Mouse (Mus musculus): ENCODE measurements around the gene Fthl17c. TPM values are rescaled to one million over a fixed set of nuclear protein-coding genes. Genes with fewer than 3 reads are reported as not detected.
"Not testable (repeated sequence)": the region's sequence is repeated elsewhere in the genome, so short reads cannot be mapped to it uniquely, and the experiment has no call there.

Gene Fthl17c
- polyA plus RNA-seq (2015; fragmentation: Nextera tagmentation; extraction: Ambion mirVana), result not detected in 2 replicates

DNA sequence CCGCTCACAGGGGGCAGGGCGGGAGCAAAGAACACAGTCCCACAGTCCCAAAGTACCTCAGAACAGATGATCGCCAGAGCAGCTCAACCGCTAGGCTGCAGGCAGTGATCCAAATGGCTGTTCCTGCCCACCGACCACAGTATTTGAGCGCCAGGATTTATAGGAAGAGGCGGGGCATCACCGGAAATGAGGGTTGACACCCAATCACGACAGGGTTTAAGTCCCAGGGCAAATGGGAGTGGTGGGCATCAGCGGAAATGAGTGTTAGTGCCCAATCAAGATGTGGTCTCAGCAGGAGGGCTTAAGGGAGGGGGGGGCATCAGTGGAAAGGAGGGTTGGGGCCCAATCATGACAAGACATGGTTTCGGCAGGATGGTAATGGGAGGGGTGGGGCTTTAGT is at the start of gene Fthl17c:
Gene Fthl17c, minus strand, starts transcription at position 101 of the 400 bp plus-strand sequence.
- H3K4me3 ChIP-seq (ENCODE audit: low read length); ATAC-seq; H3K4me1 ChIP-seq (ENCODE audit: control insufficient read depth, insufficient read depth, low read depth, low read length); H3K27ac ChIP-seq (ENCODE audit: low read depth, low read length); H3K4me2 ChIP-seq (ENCODE audit: low read length); H3K36me3 ChIP-seq (ENCODE audit: control insufficient read depth, insufficient read depth, low read length); H3K9me3 ChIP-seq (ENCODE audit: control insufficient read depth, low read length); H3K9ac ChIP-seq (ENCODE audit: low read depth, low read length); H3K27me3 ChIP-seq (replicated peaks; ENCODE audit: control insufficient read depth, insufficient read depth, low read length): not testable (repeated sequence)
- no CpG with 5 or more reads among the region's 11 CpGs for WGBS

DNA sequence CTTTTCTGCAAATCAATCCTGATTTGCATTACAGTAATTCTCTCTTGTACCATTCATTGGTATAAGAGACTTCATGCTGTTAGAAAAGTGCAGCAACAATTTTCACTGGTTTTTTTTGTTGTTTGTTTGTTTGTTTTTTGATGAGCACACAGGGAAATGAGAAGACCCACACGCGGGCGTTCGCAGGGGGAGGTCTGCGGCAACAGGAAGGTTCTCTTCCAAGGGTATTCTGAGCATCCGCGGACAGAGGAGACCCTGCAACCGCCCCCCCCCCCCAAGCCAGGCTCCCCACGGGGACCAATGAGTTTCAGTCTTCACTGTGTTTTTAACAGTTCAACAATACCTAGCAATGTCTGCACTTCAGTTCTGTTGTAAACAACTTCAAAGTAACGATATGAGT is 43.1 kb upstream of the Fthl17c start:
- whole genome bisulfite sequencing, result 57% methylated on average over 10 of the region's 10 CpGs
- H3K27me3 ChIP-seq (replicated peaks; ENCODE audit: control insufficient read depth, insufficient read depth, low read length), result no peaks in the 10 kb centered on the region
- H3K27ac ChIP-seq (ENCODE audit: low read depth, low read length), result no peak overlapping the region
- no peaks in the 10 kb centered on the region for H3K4me1 ChIP-seq (ENCODE audit: control insufficient read depth, insufficient read depth, low read depth, low read length)
- H3K4me2 ChIP-seq (ENCODE audit: low read length), result no peak overlapping the region
- no peaks in the 10 kb centered on the region for H3K36me3 ChIP-seq (ENCODE audit: control insufficient read depth, insufficient read depth, low read length)
- H3K9me3 ChIP-seq (ENCODE audit: control insufficient read depth, low read length), result no peaks in the 10 kb centered on the region
- ATAC-seq, result no peak
- H3K4me3 ChIP-seq (ENCODE audit: low read length), result no peak overlapping the region
- H3K9ac ChIP-seq (ENCODE audit: low read depth, low read length), result no peak overlapping the region

DNA sequence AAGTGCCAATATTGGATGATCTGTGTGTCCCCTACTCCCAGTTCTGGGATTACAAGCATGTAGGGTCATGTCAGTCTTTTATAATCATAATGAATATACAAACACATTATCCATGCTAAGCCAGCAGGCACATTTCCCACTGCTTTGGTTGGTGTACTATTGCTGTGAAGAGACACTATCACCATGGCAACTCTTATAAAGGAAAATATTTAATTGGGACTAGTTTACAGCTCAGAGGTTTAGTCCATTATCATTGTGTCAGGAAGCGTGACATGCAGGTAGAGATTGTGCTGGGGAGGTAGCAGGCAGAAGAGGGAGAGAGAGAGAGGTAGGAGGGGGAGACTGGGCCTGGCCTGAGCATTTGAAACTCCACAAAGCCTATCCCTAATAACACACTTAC is 39.7 kb upstream of the Fthl17c start:
- 44% methylated on average over 1 of the region's 1 CpGs for WGBS
- Histone ChIP-seq H3K27ac (ENCODE audit: low read depth, low read length) (no peak overlapping the region), H3K4me3 (ENCODE audit: low read length) (no peak overlapping the region), H3K27me3 (replicated peaks; ENCODE audit: control insufficient read depth, insufficient read depth, low read length) (no peaks in the 10 kb centered on the region), H3K36me3 (ENCODE audit: control insufficient read depth, insufficient read depth, low read length) (no peaks in the 10 kb centered on the region), H3K9me3 (ENCODE audit: control insufficient read depth, low read length) (no peaks in the 10 kb centered on the region), H3K4me2 (ENCODE audit: low read length) (no peak overlapping the region), H3K9ac (ENCODE audit: low read depth, low read length) (no peak overlapping the region), H3K4me1 (ENCODE audit: control insufficient read depth, insufficient read depth, low read depth, low read length) (no peaks in the 10 kb centered on the region)
- ATAC-seq, result peak; percentile 68

DNA sequence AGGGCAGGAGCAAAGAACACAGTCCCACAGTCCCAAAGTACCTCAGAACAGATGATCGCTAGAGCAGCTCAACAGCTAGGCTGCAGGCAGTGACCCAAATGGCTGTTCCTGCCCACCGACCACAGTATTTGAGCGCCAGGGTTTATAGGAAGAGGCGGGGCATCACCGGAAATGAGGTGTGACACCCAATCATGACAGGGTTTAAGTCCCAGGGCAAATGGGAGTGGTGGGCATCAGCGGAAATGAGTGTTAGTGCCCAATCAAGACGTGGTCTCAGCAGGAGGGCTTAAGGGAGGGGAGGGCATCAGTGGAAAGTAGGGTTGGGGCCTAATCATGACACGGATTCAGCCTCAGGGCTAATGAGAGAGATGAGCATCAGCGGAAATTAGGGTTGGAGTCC is 10.3 kb upstream of the Fthl17c start, which contains the start of gene Fthl17d:
Gene Fthl17d, minus strand, starts transcription at position 101 of the 400 bp plus-strand sequence.
- WGBS, result no CpG with 5 or more reads among the region's 9 CpGs
- H3K9me3 ChIP-seq (ENCODE audit: control insufficient read depth, low read length); H3K36me3 ChIP-seq (ENCODE audit: control insufficient read depth, insufficient read depth, low read length); ATAC-seq; H3K9ac ChIP-seq (ENCODE audit: low read depth, low read length); H3K4me3 ChIP-seq (ENCODE audit: low read length); H3K4me1 ChIP-seq (ENCODE audit: control insufficient read depth, insufficient read depth, low read depth, low read length); H3K27ac ChIP-seq (ENCODE audit: low read depth, low read length); H3K27me3 ChIP-seq (replicated peaks; ENCODE audit: control insufficient read depth, insufficient read depth, low read length); H3K4me2 ChIP-seq (ENCODE audit: low read length): not testable (repeated sequence)

DNA sequence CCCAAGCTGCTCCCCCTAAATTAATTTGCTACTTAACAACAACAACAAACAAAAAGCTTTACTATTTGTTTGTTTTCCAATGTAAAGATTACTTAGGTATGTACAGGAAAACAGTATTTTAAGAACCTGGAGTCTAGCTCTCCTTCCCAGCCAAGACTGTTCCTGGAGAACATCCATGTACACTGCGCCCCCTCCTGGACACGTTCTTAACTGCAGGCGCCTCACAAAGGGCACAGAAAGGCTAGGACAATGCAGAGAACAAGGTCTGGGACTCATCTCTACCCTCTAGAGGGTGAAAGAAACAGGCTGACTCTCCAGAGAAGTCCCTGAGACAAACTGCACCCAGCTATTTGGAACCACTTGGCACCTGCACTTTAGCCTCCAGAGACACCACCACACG is 11.7 kb downstream of the Fthl17c start:
- not testable (repeated sequence) for H3K4me2 ChIP-seq (ENCODE audit: low read length); H3K4me1 ChIP-seq (ENCODE audit: control insufficient read depth, insufficient read depth, low read depth, low read length); ATAC-seq; H3K4me3 ChIP-seq (ENCODE audit: low read length); H3K36me3 ChIP-seq (ENCODE audit: control insufficient read depth, insufficient read depth, low read length); H3K9me3 ChIP-seq (ENCODE audit: control insufficient read depth, low read length); H3K9ac ChIP-seq (ENCODE audit: low read depth, low read length); H3K27me3 ChIP-seq (replicated peaks; ENCODE audit: control insufficient read depth, insufficient read depth, low read length); H3K27ac ChIP-seq (ENCODE audit: low read depth, low read length)
- WGBS, result 34% methylated on average over 3 of the region's 4 CpGs

DNA sequence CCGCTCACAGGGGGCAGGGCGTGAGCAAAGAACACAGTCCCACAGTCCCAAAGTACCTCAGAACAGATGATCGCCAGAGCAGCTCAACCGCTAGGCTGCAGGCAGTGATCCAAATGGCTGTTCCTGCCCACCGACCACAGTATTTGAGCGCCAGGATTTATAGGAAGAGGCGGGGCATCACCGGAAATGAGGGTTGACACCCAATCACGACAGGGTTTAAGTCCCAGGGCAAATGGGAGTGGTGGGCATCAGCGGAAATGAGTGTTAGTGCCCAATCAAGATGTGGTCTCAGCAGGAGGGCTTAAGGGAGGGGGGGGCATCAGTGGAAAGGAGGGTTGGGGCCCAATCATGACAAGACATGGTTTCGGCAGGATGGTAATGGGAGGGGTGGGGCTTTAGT is 13.5 kb downstream of the Fthl17c start, which contains the start of gene Fthl17b:
Gene Fthl17b, minus strand, starts transcription at position 101 of the 400 bp plus-strand sequence.
- not testable (repeated sequence) for H3K9ac ChIP-seq (ENCODE audit: low read depth, low read length); H3K4me3 ChIP-seq (ENCODE audit: low read length); H3K9me3 ChIP-seq (ENCODE audit: control insufficient read depth, low read length); H3K4me2 ChIP-seq (ENCODE audit: low read length); H3K27ac ChIP-seq (ENCODE audit: low read depth, low read length); H3K36me3 ChIP-seq (ENCODE audit: control insufficient read depth, insufficient read depth, low read length); ATAC-seq; H3K4me1 ChIP-seq (ENCODE audit: control insufficient read depth, insufficient read depth, low read depth, low read length); H3K27me3 ChIP-seq (replicated peaks; ENCODE audit: control insufficient read depth, insufficient read depth, low read length)
- 94% methylated on average over 3 of the region's 11 CpGs for WGBS

DNA sequence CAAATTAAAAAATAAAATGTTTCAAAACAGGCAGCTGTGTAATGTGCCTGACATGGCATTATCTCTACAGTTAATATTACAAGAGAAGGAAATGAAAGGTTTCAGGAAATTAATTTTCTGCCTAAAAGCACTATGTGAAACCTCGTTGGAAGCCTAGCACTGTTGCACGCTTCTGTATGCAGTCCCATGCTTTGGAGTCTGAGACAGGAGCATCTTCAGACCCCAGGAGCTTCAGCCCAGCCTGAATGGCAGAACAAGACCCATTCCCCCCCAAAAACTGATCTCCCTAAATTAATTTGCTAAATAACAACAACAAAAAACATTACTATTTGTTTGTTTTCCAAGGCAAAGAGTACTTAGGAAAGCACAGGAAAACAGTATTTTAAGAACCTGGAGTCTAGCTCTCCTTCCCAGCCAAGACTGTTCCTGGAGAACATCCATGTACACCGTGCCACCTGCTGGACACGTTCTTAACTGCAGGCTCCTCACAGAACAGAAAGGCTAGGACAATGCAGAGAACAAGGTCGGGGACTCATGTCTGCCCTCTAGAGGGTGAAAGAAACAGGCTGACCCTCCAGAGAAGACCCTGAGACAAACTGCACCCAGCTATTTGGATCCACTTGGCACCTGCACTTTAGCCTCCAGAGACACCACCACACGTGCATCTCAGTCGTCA is 28.1 kb downstream of the Fthl17c start:
- ATAC-seq, result peak; percentile 90
- 18% methylated on average over 6 of the region's 7 CpGs for WGBS
- H3K4me3 ChIP-seq (ENCODE audit: low read length); H3K4me1 ChIP-seq (ENCODE audit: control insufficient read depth, insufficient read depth, low read depth, low read length); H3K9ac ChIP-seq (ENCODE audit: low read depth, low read length); H3K9me3 ChIP-seq (ENCODE audit: control insufficient read depth, low read length); H3K27ac ChIP-seq (ENCODE audit: low read depth, low read length); H3K27me3 ChIP-seq (replicated peaks; ENCODE audit: control insufficient read depth, insufficient read depth, low read length); H3K4me2 ChIP-seq (ENCODE audit: low read length); H3K36me3 ChIP-seq (ENCODE audit: control insufficient read depth, insufficient read depth, low read length): not testable (repeated sequence)

DNA sequence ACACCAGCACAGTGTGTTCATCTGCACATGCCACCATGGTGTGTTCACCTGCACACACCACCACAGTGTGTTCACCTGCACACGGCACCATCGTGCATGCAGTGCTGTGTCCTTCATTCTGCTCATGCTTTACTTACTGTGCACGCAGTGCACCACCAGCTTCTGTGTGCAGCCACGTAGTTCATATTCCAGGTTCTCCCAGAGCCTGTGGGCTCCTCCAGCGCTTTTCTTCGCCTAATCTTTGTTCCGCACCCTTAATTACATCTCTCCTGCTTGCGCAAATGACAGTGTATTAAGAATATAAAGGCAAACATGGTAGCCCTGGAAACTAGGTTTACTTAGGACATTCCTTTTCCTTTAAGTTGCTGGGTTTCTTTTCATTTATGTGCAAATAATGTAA is 32.3 kb downstream of the Fthl17c start:
- Histone ChIP-seq H3K27ac (ENCODE audit: low read depth, low read length) (no peak overlapping the region), H3K4me3 (ENCODE audit: low read length) (no peak overlapping the region), H3K36me3 (ENCODE audit: control insufficient read depth, insufficient read depth, low read length) (no peaks in the 10 kb centered on the region), H3K9me3 (ENCODE audit: control insufficient read depth, low read length) (no peaks in the 10 kb centered on the region), H3K9ac (ENCODE audit: low read depth, low read length) (no peak overlapping the region), H3K4me2 (ENCODE audit: low read length) (no peak overlapping the region), H3K27me3 (replicated peaks; ENCODE audit: control insufficient read depth, insufficient read depth, low read length) (no peaks in the 10 kb centered on the region), H3K4me1 (ENCODE audit: control insufficient read depth, insufficient read depth, low read depth, low read length) (no peaks in the 10 kb centered on the region)
- ATAC-seq, result no peak
- WGBS, result 75% methylated on average over 8 of the region's 8 CpGs

DNA sequence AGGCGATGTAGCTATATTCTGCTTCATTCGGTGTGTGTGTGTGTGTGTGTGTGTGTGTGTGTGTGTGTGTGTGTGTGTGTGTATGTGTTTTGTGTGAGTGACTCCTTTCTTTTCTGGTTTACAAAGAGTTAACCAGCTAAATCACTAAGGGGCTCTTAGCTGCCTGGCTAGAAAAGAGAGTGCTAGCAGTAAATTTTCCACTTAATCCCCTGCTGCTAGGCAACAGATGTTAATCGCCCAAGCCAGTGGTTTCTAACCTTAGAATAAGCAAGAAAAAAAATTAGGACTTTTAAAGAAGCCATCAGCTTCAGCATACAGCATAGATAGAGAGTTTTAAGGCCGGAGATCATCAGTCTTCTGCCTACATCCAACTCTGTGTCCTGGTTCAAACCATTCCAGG is 49.1 kb downstream of the Fthl17c start:
- Histone ChIP-seq H3K27ac (ENCODE audit: low read depth, low read length) (no peak overlapping the region), H3K9ac (ENCODE audit: low read depth, low read length) (no peak overlapping the region), H3K36me3 (ENCODE audit: control insufficient read depth, insufficient read depth, low read length) (no peaks in the 10 kb centered on the region), H3K4me3 (ENCODE audit: low read length) (no peak overlapping the region), H3K4me2 (ENCODE audit: low read length) (no peak overlapping the region), H3K4me1 (ENCODE audit: control insufficient read depth, insufficient read depth, low read depth, low read length) (no peaks in the 10 kb centered on the region), H3K27me3 (replicated peaks; ENCODE audit: control insufficient read depth, insufficient read depth, low read length) (no peaks in the 10 kb centered on the region), H3K9me3 (ENCODE audit: control insufficient read depth, low read length) (no peaks in the 10 kb centered on the region)
- peak; percentile 73 for ATAC-seq
- 37% methylated on average over 4 of the region's 4 CpGs for WGBS

Data from hindbrain, embryonic 16.5 days (tissue).